Mouse (Mus musculus) thymus, postnatal 36 days (tissue): ENCODE measurements around the gene Tmem17.

Experiments used
- DNase-seq, 2 experiments: peaks; one replicate each; pipeline ENCODE4 v3.0.0; 2022; ENCODE audit warnings: mixed read lengths in 2 of 2

The Tmem17 gene

DNA sequence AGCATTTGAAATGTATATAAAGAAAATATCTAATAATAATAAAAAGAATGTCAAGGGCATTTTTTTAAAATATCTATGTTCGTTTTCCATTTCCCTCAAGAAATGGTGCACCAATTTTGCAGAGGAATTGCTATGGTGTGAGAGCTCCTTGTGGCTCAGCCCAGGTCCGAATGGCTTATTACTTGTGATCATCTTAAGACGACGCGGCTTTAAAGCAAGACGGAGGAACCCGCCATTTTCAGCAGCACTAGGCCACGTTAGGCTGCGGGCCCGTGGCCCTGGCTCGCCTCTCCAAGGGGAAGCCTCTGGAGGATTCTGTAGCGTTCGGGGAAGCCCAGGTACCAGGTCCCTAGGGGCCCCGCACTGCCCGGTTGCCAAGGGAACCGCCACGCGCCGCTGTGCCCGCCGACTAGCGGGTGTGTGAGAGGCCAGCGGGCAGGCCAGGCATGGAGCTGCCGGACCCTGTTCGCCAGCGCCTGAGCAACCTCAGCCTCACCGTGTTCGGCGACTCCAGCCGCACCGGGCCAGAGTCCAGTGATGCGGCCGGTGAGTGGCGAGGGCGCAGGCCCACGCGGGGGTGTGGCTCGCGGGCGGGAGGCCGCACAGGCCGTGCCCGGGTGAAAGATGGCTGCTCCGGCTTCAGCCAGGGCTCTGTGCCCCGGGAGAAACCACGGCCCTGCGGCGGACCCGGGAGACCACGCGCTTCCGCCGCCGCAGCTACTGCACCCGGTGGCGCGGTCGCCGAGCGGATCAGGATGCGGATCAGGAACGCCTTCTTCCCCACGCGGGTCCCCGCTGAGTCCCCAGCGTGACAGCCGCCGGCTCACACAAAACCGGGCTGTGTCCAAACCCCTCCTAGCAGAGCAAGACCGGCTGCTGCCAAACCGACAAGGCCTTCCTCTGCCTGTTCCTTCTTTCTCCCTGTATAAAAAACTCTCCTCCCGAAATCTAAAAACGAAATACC, at the start of gene Tmem17:
Tmem17 (plus strand) TSS at position 51 of the 964 bp plus-strand sequence.
- DNase-seq, result peak; percentile 70 to 71

DNA sequence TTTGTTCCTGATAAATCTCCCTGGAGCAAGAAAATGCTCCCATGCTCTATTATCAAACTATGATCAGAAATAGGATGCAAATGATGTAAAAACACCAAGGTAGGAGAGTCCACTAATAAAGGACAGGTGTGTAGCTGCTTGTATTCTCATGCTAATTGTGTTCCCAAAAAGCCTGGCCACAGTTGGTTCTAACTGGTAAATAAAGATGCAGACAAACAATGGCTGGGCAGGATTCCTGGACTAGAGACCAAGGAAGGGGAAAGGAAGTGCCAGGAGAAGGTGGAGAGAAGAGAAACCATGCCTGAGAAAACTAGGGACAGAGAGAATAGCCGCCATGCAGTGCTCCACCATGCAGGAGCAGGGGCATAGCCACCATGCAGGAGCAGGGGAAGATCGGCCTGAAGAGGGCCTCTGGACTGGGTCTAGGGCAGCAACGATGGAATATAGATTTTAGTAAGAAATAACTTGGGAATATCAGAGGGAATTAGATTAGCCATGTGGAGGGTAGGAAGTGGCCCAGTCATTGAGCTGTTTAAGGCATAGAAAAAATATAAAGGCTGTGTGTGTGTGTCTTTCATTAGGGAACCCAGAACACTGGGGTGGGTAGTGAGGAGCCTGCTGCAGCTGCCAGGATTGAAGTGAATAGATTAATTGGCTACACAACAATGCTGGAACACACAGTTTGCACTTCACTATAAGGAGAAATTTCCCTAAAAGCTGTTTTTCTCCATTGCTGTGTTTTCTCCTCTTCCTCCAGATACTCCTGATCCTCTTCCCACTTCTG, 31.9 kb upstream of the Tmem17 start:
- no peak for DNase-seq

DNA sequence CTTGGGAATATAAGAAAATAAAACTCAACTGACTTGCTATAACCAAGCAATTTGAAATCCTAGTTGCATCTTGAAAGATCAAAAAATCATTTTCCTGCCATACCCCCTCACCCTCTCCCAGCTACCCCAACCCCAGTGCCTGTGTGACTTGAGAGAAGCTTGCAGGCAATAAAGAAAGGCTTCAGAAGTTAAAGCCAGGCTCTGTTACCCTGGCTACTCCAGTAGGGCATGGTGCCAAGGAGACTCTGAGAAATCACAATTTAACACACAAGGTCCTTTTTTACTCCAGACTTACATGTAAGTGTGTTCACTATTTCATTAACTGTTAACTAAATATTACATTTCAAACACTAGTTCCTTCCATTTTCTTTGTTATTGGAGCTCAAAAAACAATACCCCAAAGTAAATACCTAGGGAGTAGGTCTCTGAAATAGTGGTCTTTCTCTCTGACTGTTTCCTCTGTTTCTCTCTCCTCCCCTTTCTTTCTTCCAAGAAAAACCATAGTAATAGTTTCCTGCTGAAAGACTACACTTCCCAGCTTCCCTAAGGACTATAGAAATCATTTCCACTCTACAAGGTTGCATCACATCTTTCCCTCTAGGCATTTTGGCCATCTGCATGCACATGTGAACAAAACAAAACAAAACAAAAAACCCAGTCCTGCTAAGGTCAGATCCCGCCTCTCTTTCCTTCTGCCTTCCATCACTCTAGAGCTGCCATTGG, 30.1 kb upstream of the Tmem17 start:
- DNase-seq, result no peak

DNA sequence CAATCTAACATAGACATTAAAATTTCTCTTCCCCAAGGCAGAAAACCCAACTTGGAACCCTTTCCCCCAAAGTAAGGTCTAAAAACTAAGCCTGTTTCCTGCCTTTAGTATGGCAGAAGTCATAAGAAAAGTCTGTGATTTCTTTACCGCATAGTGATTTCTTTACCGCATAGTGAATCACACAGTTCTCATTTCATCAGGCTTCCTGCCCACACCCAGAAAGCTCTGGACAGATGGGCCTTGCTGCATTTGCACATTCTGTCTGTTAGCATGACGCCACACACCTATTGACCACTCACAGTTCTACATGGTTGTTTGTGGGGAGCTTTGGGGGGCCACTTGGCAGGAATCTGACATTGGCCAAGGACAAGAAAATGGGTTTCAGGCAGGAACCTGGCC, 29.5 kb upstream of the Tmem17 start:
- no peak for DNase-seq

DNA sequence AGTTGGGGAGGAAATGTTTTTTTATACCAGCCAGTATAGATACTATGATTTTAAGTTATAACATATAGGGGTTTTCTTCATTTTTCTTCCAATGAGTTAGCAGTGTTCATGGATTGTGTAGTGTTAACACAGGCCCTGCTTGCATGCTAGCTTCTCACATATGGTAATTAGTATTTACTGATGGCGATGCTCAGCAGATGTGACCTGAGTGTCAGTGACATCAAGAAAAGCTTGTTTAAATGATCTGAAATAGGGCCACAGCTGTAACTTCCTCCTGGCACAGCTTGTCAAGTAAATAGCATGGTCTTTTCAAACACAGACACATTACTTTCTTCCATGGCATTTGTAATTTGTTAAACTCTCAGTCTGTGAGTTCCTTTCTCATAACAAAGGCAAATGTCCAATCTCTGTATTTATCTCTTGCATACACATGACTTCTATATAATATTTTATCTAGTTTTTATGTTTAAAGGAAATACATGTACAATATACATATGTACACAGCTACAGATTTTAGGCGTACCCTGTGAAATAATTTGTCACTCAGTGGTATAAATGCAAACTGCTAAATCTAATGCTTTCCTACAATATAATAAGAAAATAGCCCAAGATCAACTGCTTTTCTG, 18.1 kb upstream of the Tmem17 start:
- no peak for DNase-seq

DNA sequence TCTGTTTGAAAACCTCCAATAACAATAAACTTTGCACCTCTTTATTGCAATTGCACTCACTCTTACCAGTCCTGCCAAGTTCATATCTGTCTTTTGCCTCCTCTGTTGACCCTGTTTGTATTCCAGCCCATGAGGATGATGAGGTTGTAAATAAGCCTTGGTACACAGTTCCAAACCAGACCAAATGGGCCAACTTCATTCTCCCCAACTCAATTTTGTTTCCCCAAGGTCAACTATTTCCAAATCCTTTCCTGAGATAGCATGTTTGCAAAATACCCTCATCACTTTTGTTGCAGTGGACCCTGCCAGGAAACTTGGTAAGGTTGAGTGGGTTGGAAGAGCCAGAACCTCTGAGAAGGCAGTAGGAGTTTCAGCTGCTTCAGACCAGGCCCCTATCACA, 16.9 kb upstream of the Tmem17 start:
- no peak for DNase-seq

DNA sequence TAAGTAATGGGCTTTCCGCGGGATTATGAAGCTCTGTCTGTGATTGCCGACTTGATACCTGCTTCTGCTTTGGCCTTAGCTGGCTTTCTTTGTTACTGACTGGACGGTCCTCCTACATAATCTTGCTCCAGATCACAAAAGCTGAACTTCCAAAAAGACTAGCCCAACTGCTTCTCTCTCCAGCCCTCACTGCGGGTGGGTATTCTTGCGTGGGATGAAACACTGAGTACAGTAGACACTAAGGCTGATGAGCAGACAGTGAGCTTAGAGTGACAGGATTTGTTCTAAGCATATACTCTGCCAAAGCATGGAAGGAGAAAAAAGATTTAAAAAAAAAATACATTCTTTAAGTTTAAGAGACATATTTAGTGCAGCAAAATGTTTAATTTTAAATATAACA, 12.5 kb upstream of the Tmem17 start:
- no peak for DNase-seq

DNA sequence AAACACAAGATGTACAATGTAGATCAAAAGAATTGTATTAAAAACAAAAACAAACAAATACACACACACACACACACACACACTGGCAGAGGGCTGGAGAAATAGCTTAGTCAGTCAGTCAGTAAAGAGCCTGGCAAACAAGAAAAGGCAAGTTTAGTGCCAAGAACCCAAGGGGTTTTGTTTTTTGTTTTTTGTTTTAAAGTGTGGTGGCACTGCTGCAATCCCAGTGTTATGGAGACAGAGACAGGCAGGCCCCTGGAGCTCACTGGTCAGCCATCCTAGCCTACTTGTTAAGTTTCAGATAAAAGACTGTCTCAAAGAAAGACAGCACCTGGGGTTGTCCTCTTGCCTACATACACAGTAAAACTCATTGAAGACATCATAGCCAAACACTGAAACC, 12.0 kb upstream of the Tmem17 start:
- DNase-seq, result no peak

DNA sequence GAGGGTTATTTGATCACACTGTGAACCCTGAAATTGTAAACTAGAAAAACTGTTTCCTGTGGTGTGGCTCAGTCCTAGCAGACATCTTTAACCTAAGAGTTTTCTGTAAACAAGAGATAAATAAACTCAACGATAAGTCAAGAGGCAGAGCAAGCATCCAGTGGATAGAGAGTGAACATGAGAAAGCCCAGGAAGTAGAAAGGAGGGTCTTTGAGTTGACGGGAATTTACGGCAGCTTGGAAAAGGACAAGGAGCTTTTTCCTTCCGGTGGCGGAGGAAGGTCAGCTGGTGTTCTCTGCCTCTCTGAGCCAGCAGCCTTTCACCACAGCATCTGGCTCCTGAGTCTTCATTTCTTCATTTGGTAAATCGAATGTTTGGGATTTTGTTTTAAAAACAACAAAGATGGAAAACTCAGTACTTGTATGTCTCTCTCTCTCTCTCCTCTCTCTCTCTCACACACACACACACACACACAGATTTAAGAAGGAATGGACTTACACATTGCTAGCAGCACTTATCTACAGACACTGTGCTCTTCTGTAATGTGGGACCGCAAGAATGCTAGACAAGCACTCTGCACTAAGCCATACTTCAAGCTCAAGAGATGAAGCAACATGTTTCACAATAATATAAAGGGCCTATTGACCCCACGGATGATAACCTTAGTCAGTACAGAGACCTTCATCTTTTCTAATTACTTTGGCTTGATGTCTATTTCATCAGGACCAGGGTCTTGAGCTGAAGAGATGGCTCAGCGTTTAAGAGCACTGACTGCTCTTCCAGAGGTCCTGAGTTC, 10.9 kb upstream of the Tmem17 start:
- no peak for DNase-seq

DNA sequence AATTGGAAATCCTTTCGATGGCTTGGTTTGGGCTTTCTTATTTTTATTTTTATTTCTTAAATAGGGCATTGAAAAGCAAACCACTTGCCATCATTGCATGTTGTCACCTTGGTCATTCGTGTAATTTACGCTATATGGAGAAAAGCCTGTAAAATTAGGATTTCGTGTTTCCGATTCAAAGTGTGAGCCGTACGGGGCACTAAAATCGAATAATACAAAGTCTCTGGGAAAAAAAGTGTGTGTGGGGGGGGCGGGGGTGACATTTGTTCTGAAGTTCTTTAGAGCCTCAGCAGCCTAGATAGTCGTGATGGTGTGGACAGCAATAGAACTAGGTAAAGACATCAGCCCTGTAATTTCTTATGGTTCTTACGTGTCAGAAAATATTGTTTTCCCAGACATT, 1.2 kb downstream of the Tmem17 start:
- no peak for DNase-seq

DNA sequence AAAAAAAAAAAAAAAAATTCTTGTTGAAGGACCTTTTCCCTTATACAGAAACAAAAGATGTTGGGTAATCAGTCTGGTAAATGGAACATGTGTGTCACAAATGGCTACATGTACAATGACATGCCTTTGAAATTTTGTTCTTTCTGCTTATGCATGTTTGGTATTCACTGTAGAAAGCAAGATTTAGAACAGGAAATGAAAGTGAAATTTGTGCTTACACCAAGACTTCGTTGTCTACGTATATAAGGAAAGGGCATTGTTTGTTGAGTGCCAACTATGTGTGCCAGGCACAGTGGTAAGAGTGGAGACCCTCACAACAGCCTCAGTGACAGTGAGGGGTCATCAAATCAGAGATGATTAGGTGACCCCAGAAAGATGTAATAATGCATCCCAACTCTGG, 3.2 kb downstream of the Tmem17 start:
- DNase-seq, result no peak

DNA sequence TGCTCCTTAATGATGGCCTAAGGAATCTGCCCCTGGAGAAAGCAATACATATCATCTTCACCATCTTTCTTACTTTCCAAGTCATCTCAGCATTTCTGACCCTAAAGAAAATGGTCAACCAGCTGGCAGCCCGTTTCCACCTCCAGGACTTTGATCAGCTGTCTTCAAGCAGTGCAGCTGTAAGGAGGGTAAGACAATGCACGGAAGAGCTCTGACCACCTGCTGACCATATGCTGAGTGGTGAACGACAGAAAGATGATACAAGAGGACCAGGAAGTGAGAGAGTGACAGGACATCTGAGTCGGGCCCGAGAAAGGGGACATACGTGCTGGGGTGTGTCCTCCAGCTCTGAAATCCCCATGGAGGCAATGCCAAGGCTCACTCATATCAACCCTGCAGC, 6.6 kb downstream of the Tmem17 start:
- no peak for DNase-seq

DNA sequence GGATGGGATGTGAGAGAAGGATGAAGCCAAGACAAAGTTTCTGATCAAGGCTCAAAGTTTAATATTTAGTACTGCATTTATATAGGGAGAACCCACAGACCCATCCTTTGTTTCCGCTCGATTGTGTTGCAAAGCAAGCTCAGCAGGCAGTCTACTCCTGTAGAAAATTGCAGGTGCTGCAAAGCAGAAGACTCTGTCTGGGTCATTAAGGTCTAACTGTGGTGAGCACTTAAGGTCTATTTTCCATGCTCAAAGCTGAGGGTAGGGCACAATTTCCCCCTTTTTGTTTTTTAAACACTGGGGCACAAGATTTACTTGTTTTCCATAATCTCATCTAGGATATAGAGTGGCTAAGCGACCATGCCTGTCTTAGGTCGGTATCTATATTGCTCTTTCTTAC, 8.4 kb downstream of the Tmem17 start:
- no peak for DNase-seq

DNA sequence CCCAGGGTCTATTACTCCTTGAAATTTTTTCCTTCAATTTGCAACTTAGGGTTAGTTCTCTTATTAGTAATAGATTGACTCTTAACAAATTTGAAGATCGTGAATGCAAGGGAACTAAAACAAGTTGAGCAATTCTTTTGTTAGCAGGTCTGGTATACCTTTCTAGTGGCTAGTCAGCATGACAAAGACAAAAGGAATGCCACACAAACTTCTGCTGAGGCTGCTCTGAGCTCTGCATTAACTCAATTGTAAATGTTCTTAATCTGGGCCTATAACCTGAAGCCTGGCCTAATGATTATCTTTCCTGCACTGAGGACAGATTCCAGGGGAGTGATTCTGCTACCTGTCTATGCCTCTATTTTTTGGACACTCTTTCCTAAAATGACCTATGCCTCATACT, 12.7 kb downstream of the Tmem17 start:
- DNase-seq, result no peak

DNA sequence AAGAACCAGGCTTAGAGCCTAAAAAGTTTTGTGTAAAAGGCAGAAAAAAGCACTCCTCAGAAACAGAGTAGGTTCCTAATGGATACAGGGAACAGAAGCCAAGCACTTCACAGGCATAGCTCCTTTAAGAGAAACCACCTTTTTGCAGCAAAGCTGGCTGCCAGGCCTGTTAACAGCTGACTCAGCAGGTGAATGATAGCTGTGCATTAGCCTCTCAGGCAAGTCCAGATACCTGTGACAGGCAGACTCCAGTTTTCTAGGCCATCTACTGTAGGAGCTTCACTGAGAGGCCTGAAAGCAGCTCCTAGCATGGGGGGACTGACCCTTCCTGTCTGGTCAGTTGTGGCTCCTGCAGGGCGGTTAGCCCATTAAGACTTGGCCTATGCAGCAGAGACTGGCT, 28.7 kb downstream of the Tmem17 start:
- DNase-seq, result no peak

DNA sequence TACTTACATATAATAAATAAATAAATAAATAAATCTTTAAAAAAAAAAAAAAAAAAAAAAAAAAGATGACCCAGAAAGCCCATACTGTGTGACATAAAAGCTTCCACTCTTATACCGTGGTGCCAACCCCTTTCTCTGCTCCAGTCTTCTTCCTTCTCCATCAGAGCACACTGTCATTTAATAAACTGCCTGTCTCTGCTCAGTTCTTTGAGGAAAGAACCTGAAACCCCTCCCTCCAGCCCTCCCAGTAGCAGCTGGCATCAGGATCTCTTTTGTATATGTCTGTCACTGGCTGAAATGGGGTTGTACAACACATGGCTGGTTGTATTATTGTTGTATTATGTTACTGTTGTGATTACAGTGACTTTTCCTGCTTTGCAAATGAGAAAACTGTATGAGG, 48.2 kb downstream of the Tmem17 start:
- DNase-seq, result no peak

DNA sequence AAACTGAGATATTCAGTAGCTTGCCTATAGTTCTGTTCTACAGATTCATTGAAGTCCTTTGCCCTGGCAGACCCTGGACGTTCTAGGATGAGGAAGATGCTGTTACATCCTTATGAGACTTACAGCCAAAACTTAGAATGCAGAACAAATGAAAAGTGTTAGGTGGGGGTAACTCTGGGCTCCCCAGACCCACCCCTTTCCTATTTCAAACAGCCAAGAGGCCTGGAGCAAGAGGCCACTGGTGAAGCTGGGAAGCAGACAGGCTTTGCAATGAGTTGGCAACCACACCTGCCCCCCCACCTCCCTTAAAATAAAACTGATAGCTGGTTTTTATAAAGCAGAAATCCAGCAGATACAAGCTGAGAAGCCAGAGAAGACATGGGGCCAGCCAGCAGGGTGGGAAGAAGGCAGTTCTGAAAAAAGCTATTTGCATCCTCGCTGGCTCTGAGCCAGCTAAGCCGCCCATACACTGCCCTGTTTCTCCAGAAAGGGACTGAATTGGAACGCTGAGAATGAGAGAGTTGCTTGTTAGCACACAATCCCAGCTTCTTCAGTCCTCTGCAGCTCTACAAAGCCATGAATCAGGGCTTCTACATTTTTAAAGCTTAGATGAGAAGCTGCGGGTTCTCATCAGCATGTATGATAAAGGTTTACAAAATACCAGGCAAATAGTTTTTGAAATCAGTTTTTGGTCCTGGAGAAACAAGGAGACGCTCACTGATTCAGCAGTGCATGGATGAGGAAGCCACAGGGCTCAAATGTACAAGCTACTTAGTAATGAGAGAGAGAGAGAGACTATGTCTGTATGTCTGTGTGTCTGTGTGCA, 48.8 kb downstream of the Tmem17 start:
- DNase-seq, result no peak

DNA sequence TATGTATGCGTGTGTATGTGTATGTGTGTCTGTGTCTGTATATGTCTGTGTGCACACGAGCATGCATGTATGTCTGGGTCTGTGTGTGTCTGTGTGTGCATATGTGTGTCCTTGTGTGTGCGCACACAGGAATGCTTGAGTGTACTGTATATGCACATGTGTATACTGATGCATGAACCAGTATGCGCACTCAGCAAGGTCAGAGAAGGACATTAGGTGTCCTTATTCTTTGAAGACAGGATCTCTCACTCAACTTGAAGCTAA, 49.4 kb downstream of the Tmem17 start:
- no peak for DNase-seq

DNA sequence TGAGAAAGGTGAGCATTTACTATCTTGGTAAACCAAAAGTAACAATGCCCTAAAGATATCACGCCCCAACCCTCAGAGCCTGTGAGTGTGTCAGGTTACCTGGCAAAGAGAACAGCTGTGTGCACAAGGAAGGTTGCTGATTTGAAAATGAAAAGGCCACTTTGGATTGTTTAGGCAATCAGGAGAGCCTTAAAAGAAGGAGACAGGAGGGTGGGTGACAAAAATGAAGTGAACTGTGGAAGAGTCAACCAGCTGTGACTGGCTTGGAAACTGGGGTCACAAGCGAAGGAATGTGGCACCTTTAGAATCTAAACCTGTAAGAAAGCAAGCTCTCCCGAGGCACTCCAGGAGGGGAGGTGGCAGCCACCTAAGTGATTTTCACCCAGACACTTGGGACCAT, 51.8 kb downstream of the Tmem17 start:
- DNase-seq, result no peak

DNA sequence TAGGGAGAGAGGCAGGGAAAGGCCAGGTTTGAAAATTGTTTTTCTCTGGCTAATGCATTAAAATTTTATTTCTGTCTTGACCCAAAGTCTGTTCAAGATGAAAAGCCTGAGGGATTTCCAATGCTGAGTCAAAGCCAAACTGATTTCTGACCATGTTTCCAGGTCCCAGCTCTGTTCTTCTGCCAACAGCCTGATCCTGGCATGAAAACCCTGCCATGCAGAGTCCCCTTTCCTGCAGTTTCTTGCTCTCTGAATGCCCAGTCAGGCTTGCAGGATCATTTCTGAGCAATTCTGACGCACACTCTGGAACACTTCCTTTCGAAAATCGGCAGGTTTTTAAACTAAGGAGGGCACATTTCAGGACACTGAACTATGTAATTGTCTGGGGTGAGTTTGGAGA, 52.8 kb downstream of the Tmem17 start:
- DNase-seq, result no peak
